Mouse (Mus musculus) heart, adult 2 months (tissue): ENCODE data around the gene Usf1. TPM values are rescaled to one million over a fixed set of nuclear protein-coding genes. Genes with fewer than 3 reads are reported as not detected.
A peak's percentile ranks its signal among the peaks of the same experiment; 100 is the strongest.

Experiments
- DNase-seq, 2 experiments: peaks; one replicate each; pipeline ENCODE4 v3.0.0; 2021
- H3K27ac ChIP-seq: fragments of 200-600 bp; 2 replicates; pipeline ENCODE4 v1.8.1; 2022
- H3K27me3 ChIP-seq: fragments of 200-500 bp; 2 replicates; pipeline ENCODE4 v1.6.1; 2012; ENCODE audit warnings: mild to moderate bottlenecking, low read length, inconsistent platforms, mixed read lengths; ENCODE audit not compliant: control insufficient read depth, insufficient read depth
- H3K36me3 ChIP-seq: fragments of 200-500 bp; 2 replicates; pipeline ENCODE4 v1.6.1; 2012; ENCODE audit warnings: low read length, inconsistent platforms; ENCODE audit not compliant: control insufficient read depth, insufficient read depth
- H3K4me1 ChIP-seq: fragments of 200-500 bp; 2 replicates; pipeline ENCODE4 v1.6.1; 2011; ENCODE audit warnings: low read length; ENCODE audit not compliant: control insufficient read depth, insufficient read depth
- H3K4me3 ChIP-seq: fragments of 200-600 bp; 2 replicates; pipeline ENCODE4 v1.8.1; 2022
- H3K79me2 ChIP-seq: fragments of 200-500 bp; replicated peaks from 2 replicates; pipeline ENCODE4 v1.6.1; 2012; ENCODE audit warnings: mild to moderate bottlenecking, inconsistent platforms, low read length, moderate library complexity, mixed read lengths; ENCODE audit not compliant: control insufficient read depth, insufficient read depth
- H3K9ac ChIP-seq: fragments of 200-500 bp; 2 replicates; pipeline ENCODE4 v1.6.1; 2012; ENCODE audit warnings: low read depth, mild to moderate bottlenecking, control low read depth, inconsistent platforms, low read length, mixed read lengths
- CTCF ChIP-seq: fragments of 200-600 bp; IDR thresholded peaks from 2 replicates; pipeline ENCODE4 v1.8.1; 2022; ENCODE audit warnings: antibody characterized with exemption, mild to moderate bottlenecking, moderate library complexity
- EP300 ChIP-seq: fragments of 200-500 bp; IDR thresholded peaks from 2 replicates; pipeline ENCODE4 v1.6.1; 2011; ENCODE audit warnings: low read depth, low read length, control low read depth; ENCODE audit not compliant: insufficient read depth
- POLR2A ChIP-seq: fragments of 200-500 bp; IDR thresholded peaks from 2 replicates; pipeline ENCODE4 v1.6.1; 2011; ENCODE audit warnings: mild to moderate bottlenecking, low read depth, low read length, control low read depth; ENCODE audit not compliant: insufficient read depth
- WGBS: fragments of 180-500 bp; shearing (Covaris S2); methylation state at CpG from one replicate; pipeline ENCODE4 v1.1.7; 2018; 5-methylcytosine and 5-hydroxymethylcytosine counted together
- intact Hi-C: fragments of 180-260 bp; cut with DNase I; formaldehyde crosslinking; loops from one replicate; pipeline ENCODE4 v1.15.1; 2025
- polyA plus RNA-seq: library from polyadenylated mRNA; depleted of rRNA; stranded (reverse); fragments of >200 nt; gene quantifications from 2 replicates; pipeline ENCODE4 v1.2.3, GENCODE M21; 2012
- total RNA-seq, 2 experiments: library from RNA; stranded (reverse); gene quantifications; 2 replicates each; pipeline ENCODE4 v1.2.3; 2021

The Usf1 gene
- total and polyA plus RNA-seq, 3 experiments: 38.4 to 47.8 (median 46.6) TPM

GRCm38 (mm10) chr1:171441466-171442412 is 30.6 kb downstream of the Usf1 start:
- H3K4me3 ChIP-seq: peak overlapping the region; percentile 17
- peaks cover 5% of the 10 kb centered on the region for H3K79me2 ChIP-seq
- 33% methylated on average over 7 of the region's 7 CpGs for WGBS
- peak overlapping the region; percentile 69 for H3K27ac ChIP-seq
- intact Hi-C loops: loop anchor here (1.0 kb wide), 1 partner anchor 12 kb away; no protein-coding TSS in a partner anchor
- DNase-seq: no peak
- peaks cover 3% of the 10 kb centered on the region for H3K36me3 ChIP-seq
- no peaks in the 10 kb centered on the region for H3K27me3 ChIP-seq
- H3K9ac ChIP-seq: peak overlapping the region; percentile 17; the same call in 1 of the 2 replicates
- peaks cover 20% of the 10 kb centered on the region for H3K4me1 ChIP-seq
- TF ChIP-seq CTCF (no peak), POLR2A (0 out of 2 replicates have a peak, but pooled peaks have one; percentile 5)

GRCm38 (mm10) chr1:171442413-171442760 is 31.3 kb downstream of the Usf1 start:
- H3K9ac ChIP-seq: peak overlapping the region; percentile 17; the same call in 1 of the 2 replicates
- WGBS: 44% methylated on average over 8 of the region's 8 CpGs
- H3K36me3 ChIP-seq: peaks cover 3% of the 10 kb centered on the region
- H3K4me3 ChIP-seq: peak overlapping the region; percentile 17; the same call in 1 of the 2 replicates
- peaks cover 18% of the 10 kb centered on the region for H3K4me1 ChIP-seq
- intact Hi-C loops: loop anchor here (1.0 kb wide), 1 partner anchor 11 kb away; no protein-coding TSS in a partner anchor
- peak overlapping the region; percentile 69 for H3K27ac ChIP-seq
- H3K27me3 ChIP-seq: no peaks in the 10 kb centered on the region
- peaks cover 5% of the 10 kb centered on the region for H3K79me2 ChIP-seq
- DNase-seq: no peak
- TF ChIP-seq POLR2A (no peak), EP300 (0 out of 2 replicates have a peak, but pooled peaks have one; percentile 24), CTCF (no peak)

GRCm38 (mm10) chr1:171445050-171445449 is 33.9 kb downstream of the Usf1 start:
- no peak overlapping the region for H3K27ac ChIP-seq
- 92% methylated on average over 5 of the region's 5 CpGs for WGBS

DNA sequence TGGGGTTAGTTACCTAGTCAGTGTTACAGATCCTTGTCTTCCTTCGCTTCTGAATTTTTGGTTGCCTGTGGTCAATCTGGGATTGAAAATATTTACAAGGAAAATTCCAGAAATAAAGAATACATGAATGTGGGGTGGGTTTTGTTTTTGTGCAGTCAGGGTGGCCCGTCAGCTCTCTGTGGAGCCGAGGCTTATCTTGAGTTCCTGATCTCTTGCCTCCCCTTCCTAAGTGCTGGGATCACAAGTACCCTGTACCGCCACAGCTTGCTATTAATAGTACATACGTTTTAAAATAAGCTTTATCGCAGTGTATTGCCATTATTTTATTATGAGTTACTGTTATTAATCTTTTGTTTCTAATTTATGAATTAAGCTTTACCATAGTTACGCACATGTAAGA is 35.7 kb downstream of the Usf1 start:
- no peak overlapping the region for H3K9ac ChIP-seq
- DNase-seq: no peak

More at GRCm38 (mm10) chr1:171445050-171445449, 33.9 kb downstream of the Usf1 start:
- H3K4me3 ChIP-seq: no peak overlapping the region
- peaks cover 21% of the 10 kb centered on the region for H3K4me1 ChIP-seq
- intact Hi-C loops: no loop called here
- no peaks in the 10 kb centered on the region for H3K27me3 ChIP-seq
- DNase-seq: no peak
- H3K9ac ChIP-seq: no peak overlapping the region
- H3K36me3 ChIP-seq: peaks cover 3% of the 10 kb centered on the region; the same call in 1 of the 2 replicates
- TF ChIP-seq EP300 (no peak), POLR2A (no peak), CTCF (no peak)
- H3K79me2 ChIP-seq: peaks cover 7% of the 10 kb centered on the region

DNA sequence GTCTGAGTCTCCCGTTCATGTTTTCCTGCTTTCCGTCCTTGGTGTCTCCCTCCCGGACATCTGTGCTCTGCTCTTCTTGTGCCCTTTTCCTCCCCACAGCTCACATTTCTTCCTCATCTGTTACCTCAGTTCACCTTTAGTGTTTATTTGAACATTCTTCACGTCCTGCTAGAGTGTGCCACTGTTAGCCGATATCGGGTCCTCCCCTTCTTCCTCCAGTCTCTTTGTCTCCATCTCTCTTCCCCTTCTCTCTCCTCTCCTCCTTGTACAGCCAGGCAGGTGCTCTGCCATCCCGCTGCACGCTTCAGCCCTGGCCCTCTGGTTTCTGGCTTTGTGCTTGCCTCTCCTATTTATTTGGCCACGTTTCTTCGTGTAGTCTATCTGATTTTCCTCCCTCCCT is 36.6 kb downstream of the Usf1 start:
- intact Hi-C loops: no loop called here
- H3K36me3 ChIP-seq: peaks cover 6% of the 10 kb centered on the region; the same call in 1 of the 2 replicates
- H3K9ac ChIP-seq: peak overlapping the region; percentile 1
- peaks cover 7% of the 10 kb centered on the region for H3K79me2 ChIP-seq
- TF ChIP-seq POLR2A: no peak
- TF ChIP-seq EP300: no peak
- TF ChIP-seq CTCF: no peak
- H3K27ac ChIP-seq: peak overlapping the region; percentile 64
- no peaks in the 10 kb centered on the region for H3K27me3 ChIP-seq
- H3K4me3 ChIP-seq: peak overlapping the region; percentile 11
- peaks cover 17% of the 10 kb centered on the region for H3K4me1 ChIP-seq
- no peak for DNase-seq
- 14% methylated on average over 10 of the region's 10 CpGs for WGBS

More for the DNA sequence above, 35.7 kb downstream of the Usf1 start:
- Histone ChIP-seq H3K36me3 (peaks cover 4% of the 10 kb centered on the region; the same call in 1 of the 2 replicates), H3K27ac (peak overlapping the region; percentile 72), H3K4me3 (peak overlapping the region; percentile 25; the same call in 1 of the 2 replicates), H3K4me1 (peaks cover 18% of the 10 kb centered on the region), H3K79me2 (peaks cover 7% of the 10 kb centered on the region), H3K27me3 (no peaks in the 10 kb centered on the region)
- 30% methylated on average over 7 of the region's 7 CpGs for WGBS
- intact Hi-C loops: no loop called here
- TF ChIP-seq POLR2A: no peak
- TF ChIP-seq EP300: no peak
- TF ChIP-seq CTCF: no peak

GRCm38 (mm10) chr1:171450062-171450461 is 38.9 kb downstream of the Usf1 start:
- Histone ChIP-seq H3K79me2 (peaks cover 6% of the 10 kb centered on the region), H3K4me3 (no peak overlapping the region), H3K9ac (no peak overlapping the region), H3K36me3 (peaks cover 6% of the 10 kb centered on the region; the same call in 1 of the 2 replicates), H3K4me1 (peaks cover 18% of the 10 kb centered on the region), H3K27me3 (no peaks in the 10 kb centered on the region), H3K27ac (peak overlapping the region; percentile 18; the same call in 1 of the 2 replicates)
- WGBS: 48% methylated on average over 11 of the region's 11 CpGs
- intact Hi-C loops: loop anchor here (5.0 kb wide), 1 partner anchor 38 kb away; the partner anchor contains the start of gene Usf1
- TF ChIP-seq POLR2A: no peak
- peak in 1 of 2 experiments; percentile 16 for DNase-seq
